Mouse (Mus musculus): ENCODE measurements around the gene 4430402I18Rik. TPM values are rescaled to one million over a fixed set of nuclear protein-coding genes. Genes with fewer than 3 reads are reported as not detected.

The 4430402I18Rik gene
- polyA plus RNA-seq, 1 experiment from 2014 or later, result 0.43 TPM

- ATAC-seq (ENCODE audit: low FRiP score, low read depth), result no peak
- Histone ChIP-seq H3K36me3 (no peaks in the 10 kb centered on the region), H3K4me1 (no peaks in the 10 kb centered on the region), H3K4me3 (no peak overlapping the region), H3K27me3 (no peaks in the 10 kb centered on the region), H3K9ac (no peak overlapping the region), H3K27ac (no peak overlapping the region), H3K4me2 (replicated peaks) (no peak overlapping the region), H3K9me3 (no peaks in the 10 kb centered on the region)
- 83% methylated on average over 2 of the region's 2 CpGs for WGBS
Measured at GRCm38 (mm10) chr19:28915602-28916250, 51.9 kb downstream of the 4430402I18Rik start.

- Histone ChIP-seq H3K27ac (no peak overlapping the region), H3K9ac (no peak overlapping the region), H3K4me2 (replicated peaks) (no peak overlapping the region), H3K27me3 (no peaks in the 10 kb centered on the region), H3K36me3 (no peaks in the 10 kb centered on the region), H3K4me3 (no peak overlapping the region), H3K4me1 (no peaks in the 10 kb centered on the region), H3K9me3 (no peaks in the 10 kb centered on the region)
- WGBS, result 82% methylated on average over 6 of the region's 6 CpGs
- ATAC-seq (ENCODE audit: low FRiP score, low read depth), result no peak
Measured at GRCm38 (mm10) chr19:28914598-28914997, 53.0 kb downstream of the 4430402I18Rik start.

- H3K4me3 ChIP-seq, result no peak overlapping the region
- H3K4me1 ChIP-seq, result peaks cover 20% of the 10 kb centered on the region
- 42% methylated on average over 9 of the region's 9 CpGs for WGBS
- ATAC-seq (ENCODE audit: low FRiP score, low read depth), result no peak
- no peaks in the 10 kb centered on the region for H3K27me3 ChIP-seq
- no peaks in the 10 kb centered on the region for H3K36me3 ChIP-seq
- no peak overlapping the region for H3K27ac ChIP-seq
- no peak overlapping the region for H3K4me2 ChIP-seq (replicated peaks)
- no peak overlapping the region for H3K9ac ChIP-seq
- H3K9me3 ChIP-seq, result no peaks in the 10 kb centered on the region
Measured at GRCm38 (mm10) chr19:28908693-28909092, 58.9 kb downstream of the 4430402I18Rik start.

GRCm38 (mm10) chr19:28908186-28908585 is 59.4 kb downstream of the 4430402I18Rik start:
- Histone ChIP-seq H3K4me3 (no peak overlapping the region), H3K27ac (no peak overlapping the region), H3K9me3 (no peaks in the 10 kb centered on the region), H3K4me2 (replicated peaks) (no peak overlapping the region), H3K4me1 (peaks cover 20% of the 10 kb centered on the region), H3K9ac (no peak overlapping the region), H3K36me3 (no peaks in the 10 kb centered on the region), H3K27me3 (no peaks in the 10 kb centered on the region)
- ATAC-seq (ENCODE audit: low FRiP score, low read depth), result no peak
- 15% methylated on average over 4 of the region's 4 CpGs for WGBS

- Histone ChIP-seq H3K36me3 (no peaks in the 10 kb centered on the region), H3K4me2 (replicated peaks) (no peak overlapping the region), H3K9me3 (no peaks in the 10 kb centered on the region), H3K4me3 (no peak overlapping the region), H3K4me1 (peaks cover 18% of the 10 kb centered on the region), H3K9ac (no peak overlapping the region), H3K27me3 (no peaks in the 10 kb centered on the region), H3K27ac (no peak overlapping the region)
- no peak for ATAC-seq (ENCODE audit: low FRiP score, low read depth)
- WGBS, result 81% methylated on average over 8 of the region's 8 CpGs
Measured at GRCm38 (mm10) chr19:28903536-28904119, 64.0 kb downstream of the 4430402I18Rik start.

GRCm38 (mm10) chr19:28902806-28903205 is 64.8 kb downstream of the 4430402I18Rik start:
- Histone ChIP-seq H3K4me2 (replicated peaks) (no peak overlapping the region), H3K9ac (no peak overlapping the region), H3K4me1 (peaks cover 11% of the 10 kb centered on the region), H3K27ac (no peak overlapping the region; the same call in 1 of the 2 replicates), H3K36me3 (no peaks in the 10 kb centered on the region), H3K27me3 (no peaks in the 10 kb centered on the region), H3K9me3 (no peaks in the 10 kb centered on the region), H3K4me3 (no peak overlapping the region)
- ATAC-seq (ENCODE audit: low FRiP score, low read depth), result no peak
- WGBS, result 73% methylated on average over 4 of the region's 4 CpGs

- no peak overlapping the region for H3K27ac ChIP-seq
- ATAC-seq (ENCODE audit: low FRiP score, low read depth), result no peak
- H3K9me3 ChIP-seq, result no peaks in the 10 kb centered on the region
- no peak overlapping the region for H3K9ac ChIP-seq
- no peaks in the 10 kb centered on the region for H3K27me3 ChIP-seq
- no peak overlapping the region for H3K4me2 ChIP-seq (replicated peaks)
- H3K36me3 ChIP-seq, result no peaks in the 10 kb centered on the region
- H3K4me3 ChIP-seq, result no peak overlapping the region
- WGBS, result 80% methylated on average over 2 of the region's 2 CpGs
- H3K4me1 ChIP-seq, result peaks cover 4% of the 10 kb centered on the region
Measured at GRCm38 (mm10) chr19:28902111-28902510, 65.5 kb downstream of the 4430402I18Rik start.

- Histone ChIP-seq H3K4me2 (replicated peaks) (no peak overlapping the region), H3K4me1 (0 out of 2 replicates have a peak, but pooled peaks cover 4% of the 10 kb centered on the region), H3K36me3 (no peaks in the 10 kb centered on the region), H3K27me3 (no peaks in the 10 kb centered on the region), H3K9me3 (no peaks in the 10 kb centered on the region), H3K4me3 (no peak overlapping the region), H3K9ac (no peak overlapping the region), H3K27ac (no peak overlapping the region)
- ATAC-seq (ENCODE audit: low FRiP score, low read depth), result no peak
- 87% methylated on average over 2 of the region's 2 CpGs for WGBS
Measured at GRCm38 (mm10) chr19:28900771-28901170, 66.8 kb downstream of the 4430402I18Rik start.

GRCm38 (mm10) chr19:28897497-28897896 is 70.1 kb downstream of the 4430402I18Rik start:
- no peak overlapping the region for H3K9ac ChIP-seq
- WGBS, result 76% methylated on average over 9 of the region's 9 CpGs
- no peaks in the 10 kb centered on the region for H3K27me3 ChIP-seq
- H3K36me3 ChIP-seq, result no peaks in the 10 kb centered on the region
- H3K9me3 ChIP-seq, result no peaks in the 10 kb centered on the region
- H3K27ac ChIP-seq, result no peak overlapping the region
- H3K4me3 ChIP-seq, result no peak overlapping the region
- no peak overlapping the region for H3K4me2 ChIP-seq (replicated peaks)
- H3K4me1 ChIP-seq, result 0 out of 2 replicates have a peak, but pooled peaks cover 4% of the 10 kb centered on the region
- no peak for ATAC-seq (ENCODE audit: low FRiP score, low read depth)

- Histone ChIP-seq H3K9me3 (no peaks in the 10 kb centered on the region), H3K9ac (no peak overlapping the region), H3K27me3 (no peaks in the 10 kb centered on the region), H3K4me2 (replicated peaks) (no peak overlapping the region), H3K27ac (no peak overlapping the region), H3K4me3 (no peak overlapping the region), H3K36me3 (no peaks in the 10 kb centered on the region), H3K4me1 (0 out of 2 replicates have a peak, but pooled peaks cover 4% of the 10 kb centered on the region)
- 67% methylated on average over 1 of the region's 1 CpGs for WGBS
- no peak for ATAC-seq (ENCODE audit: low FRiP score, low read depth)
Measured at GRCm38 (mm10) chr19:28896639-28897038, 71.0 kb downstream of the 4430402I18Rik start.

GRCm38 (mm10) chr19:28891864-28892263 is 75.7 kb downstream of the 4430402I18Rik start:
- ATAC-seq (ENCODE audit: low FRiP score, low read depth), result no peak
- H3K4me1 ChIP-seq, result 0 out of 2 replicates have a peak, but pooled peaks cover 4% of the 10 kb centered on the region
- H3K36me3 ChIP-seq, result no peaks in the 10 kb centered on the region
- H3K9ac ChIP-seq, result no peak overlapping the region
- no peaks in the 10 kb centered on the region for H3K9me3 ChIP-seq
- H3K4me3 ChIP-seq, result no peak overlapping the region
- H3K27ac ChIP-seq, result no peak overlapping the region
- no peaks in the 10 kb centered on the region for H3K27me3 ChIP-seq
- 84% methylated on average over 1 of the region's 1 CpGs for WGBS
- no peak overlapping the region for H3K4me2 ChIP-seq (replicated peaks)

- 66% methylated on average over 5 of the region's 5 CpGs for WGBS
- H3K9ac ChIP-seq, result no peak overlapping the region
- no peak for ATAC-seq (ENCODE audit: low FRiP score, low read depth)
- no peaks in the 10 kb centered on the region for H3K9me3 ChIP-seq
- no peaks in the 10 kb centered on the region for H3K36me3 ChIP-seq
- no peak overlapping the region for H3K4me3 ChIP-seq
- H3K27me3 ChIP-seq, result no peaks in the 10 kb centered on the region
- no peak overlapping the region for H3K27ac ChIP-seq
- no peaks in the 10 kb centered on the region for H3K4me1 ChIP-seq
- H3K4me2 ChIP-seq (replicated peaks), result no peak overlapping the region
Measured at GRCm38 (mm10) chr19:28891238-28891637, 76.4 kb downstream of the 4430402I18Rik start.

GRCm38 (mm10) chr19:28889251-28889650 is 78.3 kb downstream of the 4430402I18Rik start:
- Histone ChIP-seq H3K9me3 (no peaks in the 10 kb centered on the region), H3K4me2 (replicated peaks) (no peak overlapping the region), H3K36me3 (no peaks in the 10 kb centered on the region), H3K27ac (no peak overlapping the region), H3K4me1 (no peaks in the 10 kb centered on the region), H3K4me3 (no peak overlapping the region), H3K9ac (no peak overlapping the region), H3K27me3 (no peaks in the 10 kb centered on the region)
- no peak for ATAC-seq (ENCODE audit: low FRiP score, low read depth)
- 66% methylated on average over 3 of the region's 3 CpGs for WGBS
